25 mouse cellular contexts compared by ENCODE assay signal in genomic region chr19:53973656-53974055, GRCm38 (mm10).
"Had no signal": no experiment of that assay in that cellular context is flagged by ENCODE, and none has a peak within 500 bp of the region (broad histone marks: within the 10 kb centered on the region; RNA-seq: fewer than 3 reads in every experiment).

No protein-coding gene starts in this region.

- H3K27me3 ChIP-seq: embryonic facial prominence, embryonic 12.5 days; embryonic facial prominence, embryonic 13.5 days; embryonic facial prominence, embryonic 15.5 days; forebrain, embryonic 12.5 days; forebrain, embryonic 13.5 days; forebrain, embryonic 15.5 days had no signal

- DNase-seq: cerebellum, adult 9-10 months; cerebellum, adult 9-11 months; cerebellum, postnatal 10 days; cerebellum, postnatal 14 days; cerebellum, postnatal 25 days; cerebellum, postnatal 36 days; embryo, embryonic 11 days; forebrain, postnatal 0 days; gastrocnemius, adult 2 months; gastrocnemius, postnatal 10 days; gastrocnemius, postnatal 14 days; gastrocnemius, postnatal 36 days; heart, adult 11 months; heart, adult 18-20 months; heart, adult 2 months had no signal

- H3K4me1 ChIP-seq: embryonic facial prominence, embryonic 10.5 days; embryonic facial prominence, embryonic 12.5 days; embryonic facial prominence, embryonic 13.5 days; embryonic facial prominence, embryonic 15.5 days; forebrain, embryonic 10.5 days; forebrain, embryonic 12.5 days; forebrain, embryonic 13.5 days; forebrain, embryonic 15.5 days had no signal

- H3K9ac ChIP-seq: embryonic facial prominence, embryonic 12.5 days; embryonic facial prominence, embryonic 13.5 days; embryonic facial prominence, embryonic 15.5 days; forebrain, embryonic 12.5 days; forebrain, embryonic 13.5 days; forebrain, embryonic 15.5 days; forebrain, postnatal 0 days had no signal

- H3K27ac ChIP-seq: embryonic facial prominence, embryonic 10.5 days; embryonic facial prominence, embryonic 12.5 days; embryonic facial prominence, embryonic 13.5 days; embryonic facial prominence, embryonic 15.5 days; forebrain, embryonic 10.5 days; forebrain, embryonic 12.5 days; forebrain, embryonic 13.5 days; forebrain, embryonic 15.5 days; gastrocnemius, adult 2 months; heart, adult 2 months; heart, embryonic 10.5 days had no signal

- H3K4me3 ChIP-seq: embryonic facial prominence, embryonic 10.5 days; embryonic facial prominence, embryonic 12.5 days; embryonic facial prominence, embryonic 13.5 days; embryonic facial prominence, embryonic 15.5 days; erythroblast, embryonic 14.5 days; forebrain, embryonic 10.5 days; forebrain, embryonic 12.5 days; forebrain, embryonic 13.5 days; forebrain, embryonic 15.5 days; gastrocnemius, adult 2 months; heart, adult 2 months; heart, embryonic 10.5 days had no signal

- H3K9me3 ChIP-seq: embryonic facial prominence, embryonic 12.5 days; embryonic facial prominence, embryonic 15.5 days; forebrain, embryonic 15.5 days; heart, embryonic 10.5 days had no signal
